Mouse (Mus musculus) forebrain, embryonic 14.5 days (tissue): Measurements from ENCODE around the gene Gpsm1. TPM values are rescaled to one million over a fixed set of nuclear protein-coding genes. Genes with fewer than 3 reads are reported as not detected.

ENCODE experiments used
- ATAC-seq: fragments of 200-750 bp; cut with Nextera tagmentation; 2 replicates; pipeline ENCODE4 v1.8.0; 2017; ENCODE audit warnings: mild to moderate bottlenecking, moderate library complexity
- DNase-seq: peaks from one replicate; pipeline ENCODE4 v3.0.0-alpha.2; 2015; ENCODE audit warnings: low spot score
- H3K27ac ChIP-seq: fragments of 300-500 bp; sonication (generic); 2 replicates; pipeline ENCODE4 v1.5.1; 2014; ENCODE audit warnings: low read depth, mild to moderate bottlenecking, control low read depth, low read length, moderate library complexity
- H3K27me3 ChIP-seq: fragments of 300-500 bp; sonication (generic); replicated peaks from 2 replicates; pipeline ENCODE4 v1.6.1; 2014; ENCODE audit warnings: low read length, control low read depth, mixed read lengths; ENCODE audit not compliant: control insufficient read depth, insufficient read depth
- H3K36me3 ChIP-seq: fragments of 300-500 bp; sonication (generic); 2 replicates; pipeline ENCODE4 v1.6.1; 2014; ENCODE audit warnings: low read length, control low read depth; ENCODE audit not compliant: control insufficient read depth, insufficient read depth
- H3K4me1 ChIP-seq: fragments of 300-500 bp; sonication (generic); 2 replicates; pipeline ENCODE4 v1.6.1; 2014; ENCODE audit warnings: antibody characterized with exemption, low read length, control low read depth; ENCODE audit not compliant: control insufficient read depth, insufficient read depth
- H3K4me2 ChIP-seq: fragments of 300-500 bp; sonication (generic); 2 replicates; pipeline ENCODE4 v1.6.1; 2014; ENCODE audit warnings: mild to moderate bottlenecking, control low read depth, low read length
- H3K4me3 ChIP-seq: fragments of 300-500 bp; sonication (generic); 2 replicates; pipeline ENCODE4 v1.5.1; 2014; ENCODE audit warnings: low read depth, low read length, control low read depth
- H3K9ac ChIP-seq: fragments of 300-500 bp; sonication (generic); 2 replicates; pipeline ENCODE4 v1.6.1; 2014; ENCODE audit warnings: mild to moderate bottlenecking, low read length, control low read depth, moderate library complexity
- H3K9me3 ChIP-seq: fragments of 300-500 bp; sonication (generic); replicated peaks from 2 replicates; pipeline ENCODE4 v1.6.1; 2016; ENCODE audit warnings: low read length, control low read depth, mixed read lengths; ENCODE audit not compliant: control insufficient read depth
- WGBS: fragments of 180-500 bp; shearing (Covaris S2); extraction: QIAGEN DNeasy Blood & Tissue Kit; methylation state at CpG from one replicate; pipeline ENCODE4 v1.1.7; 2014; 5-methylcytosine and 5-hydroxymethylcytosine counted together
- polyA plus RNA-seq: library from polyadenylated mRNA; unstranded; fragments of >200 nt; fragmentation: Nextera tagmentation; extraction: Ambion mirVana; gene quantifications from 2 replicates; pipeline ENCODE4 v1.2.1, GENCODE M21; 2014

Gpsm1 gene
- polyA plus RNA-seq, 1 experiment from 2014 or later = 56.0 TPM

DNA sequence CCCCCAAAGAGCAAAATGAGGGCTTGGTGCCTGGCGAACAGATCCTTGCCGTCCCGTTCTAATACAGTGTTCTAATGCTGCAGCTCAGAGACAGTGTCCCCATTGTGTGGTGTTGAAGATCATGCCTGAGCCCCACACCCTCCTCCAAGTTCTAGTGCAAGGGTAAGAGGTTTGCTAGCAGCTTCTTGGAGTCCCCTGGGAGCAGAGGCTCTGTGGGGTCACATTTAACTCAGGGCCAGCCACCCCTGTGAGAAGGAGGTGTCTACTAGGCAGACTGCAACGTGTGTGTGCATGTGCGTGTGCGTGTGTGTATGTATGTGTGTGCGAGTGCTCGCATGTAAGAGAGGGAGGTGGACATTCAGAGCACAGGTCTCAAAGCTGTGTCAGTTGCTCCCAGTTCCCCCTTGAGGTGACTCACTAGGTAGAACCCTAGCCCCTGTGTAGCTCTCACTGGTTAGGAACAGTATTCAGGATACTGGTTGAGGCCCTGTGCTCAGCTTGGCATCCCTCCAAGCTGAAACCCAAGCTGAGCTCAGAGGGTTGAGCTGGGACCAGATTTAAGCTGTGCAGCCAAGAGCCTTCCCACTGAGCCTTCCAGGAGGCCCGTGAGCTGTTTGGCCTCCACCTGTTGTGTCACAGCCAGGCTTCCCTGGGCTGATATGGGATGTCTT lies 1.4 kb downstream of the Gpsm1 start:
- Histone ChIP-seq H3K4me1 (peaks cover 26% of the 10 kb centered on the region), H3K36me3 (peaks cover 6% of the 10 kb centered on the region), H3K9ac (peak overlapping the region; percentile 98), H3K9me3 (no peaks in the 10 kb centered on the region), H3K27me3 (no peaks in the 10 kb centered on the region), H3K4me3 (peak overlapping the region; percentile 87), H3K27ac (peak overlapping the region; percentile 96), H3K4me2 (peak overlapping the region; percentile 95)
- WGBS = 38% methylated on average over 9 of the region's 9 CpGs
- DNase-seq (peak; percentile 58), ATAC-seq (peak; percentile 2; the same call in 1 of the 2 replicates)

DNA sequence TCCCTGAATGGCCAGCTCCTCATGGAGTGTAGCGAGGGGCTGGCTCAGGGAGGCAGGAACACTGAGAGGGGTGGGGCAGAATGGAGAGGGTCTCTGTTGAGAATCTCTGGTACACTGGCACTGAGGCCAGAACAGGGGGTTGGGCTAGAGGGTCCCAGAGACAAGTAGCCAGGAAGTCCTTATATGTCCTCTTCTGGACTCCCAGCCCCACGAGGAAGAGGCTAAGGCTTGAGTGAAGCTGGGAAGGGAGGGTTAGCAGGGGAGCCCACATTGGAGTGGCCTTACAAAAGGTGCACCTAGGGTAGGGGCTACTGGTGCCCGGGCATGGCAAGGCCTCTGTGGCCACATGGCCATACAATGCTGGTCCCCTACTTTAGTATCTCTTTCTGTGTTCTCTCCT lies 2.1 kb downstream of the Gpsm1 start:
- WGBS = 73% methylated on average over 3 of the region's 3 CpGs
- Histone ChIP-seq H3K4me1 (peaks cover 26% of the 10 kb centered on the region), H3K9me3 (no peaks in the 10 kb centered on the region), H3K4me3 (peak overlapping the region; percentile 87), H3K9ac (peak overlapping the region; percentile 98), H3K4me2 (peak overlapping the region; percentile 95), H3K36me3 (peaks cover 11% of the 10 kb centered on the region), H3K27ac (peak overlapping the region; percentile 24; the same call in 1 of the 2 replicates), H3K27me3 (no peaks in the 10 kb centered on the region)
- ATAC-seq (no peak), DNase-seq (no peak)

DNA sequence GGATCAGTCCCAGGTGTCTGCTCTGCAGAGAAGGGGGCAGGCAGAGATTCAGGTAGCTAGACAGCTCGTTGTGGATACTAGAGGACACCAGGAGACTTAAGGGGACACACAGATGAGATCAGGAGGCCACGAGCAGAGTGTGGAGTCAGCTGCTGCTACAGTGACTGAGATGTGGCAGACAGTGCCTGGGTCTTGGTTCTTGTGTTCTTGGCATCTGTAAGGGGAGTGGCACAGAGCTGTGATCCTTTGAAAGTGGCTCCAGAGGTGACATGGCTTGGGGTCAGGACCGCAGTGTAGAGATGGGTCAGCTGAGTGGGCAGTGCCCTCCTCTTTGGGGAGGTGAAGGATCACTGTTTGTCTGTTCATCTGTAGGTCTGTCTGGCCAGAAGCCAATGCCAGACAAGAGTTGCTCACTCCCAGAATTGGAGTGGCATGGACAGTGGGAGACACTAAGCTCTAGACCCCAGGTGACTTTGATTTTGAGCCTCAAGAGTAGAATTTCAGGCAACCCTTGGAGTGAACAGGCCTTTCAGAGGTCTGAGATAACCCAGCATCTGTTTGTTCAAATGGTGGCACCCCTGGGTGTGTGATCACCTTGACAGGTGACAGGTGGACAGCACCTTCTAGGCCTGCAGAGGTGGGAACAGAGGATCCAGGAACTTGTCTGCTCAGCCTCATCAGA lies 2.8 kb downstream of the Gpsm1 start:
- DNase-seq (no peak), ATAC-seq (no peak)
- Histone ChIP-seq H3K27me3 (no peaks in the 10 kb centered on the region), H3K27ac (no peak overlapping the region), H3K9ac (peak overlapping the region; percentile 98), H3K36me3 (peaks cover 18% of the 10 kb centered on the region), H3K4me3 (no peak overlapping the region), H3K4me2 (peak overlapping the region; percentile 95; the same call in 1 of the 2 replicates), H3K9me3 (no peaks in the 10 kb centered on the region), H3K4me1 (peaks cover 26% of the 10 kb centered on the region)
- 90% methylated on average over 3 of the region's 3 CpGs for WGBS

DNA sequence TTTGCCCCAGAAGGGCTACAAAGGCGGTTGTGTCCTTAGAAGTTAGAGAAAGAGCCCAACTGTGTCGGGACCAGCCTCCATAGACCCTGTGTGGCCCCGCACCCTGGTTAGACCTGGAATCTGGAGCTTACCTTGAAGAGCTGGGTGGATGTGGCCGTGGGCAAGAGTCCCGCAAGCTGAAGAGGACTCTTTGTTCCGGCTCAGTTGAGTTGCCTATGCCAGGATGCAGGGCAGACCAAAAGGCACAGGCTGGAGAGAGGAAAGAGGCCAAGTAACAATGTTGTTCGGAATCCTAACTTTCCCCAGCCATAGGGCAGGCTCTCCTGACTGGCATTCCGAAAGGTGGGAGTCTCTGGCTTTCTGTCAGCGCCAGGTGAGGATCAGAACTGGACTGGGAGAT lies 3.8 kb downstream of the Gpsm1 start:
- 92% methylated on average over 9 of the region's 9 CpGs for WGBS
- Histone ChIP-seq H3K4me3 (no peak overlapping the region), H3K9ac (no peak overlapping the region), H3K27ac (no peak overlapping the region), H3K4me2 (no peak overlapping the region), H3K27me3 (no peaks in the 10 kb centered on the region), H3K9me3 (no peaks in the 10 kb centered on the region), H3K36me3 (peaks cover 28% of the 10 kb centered on the region), H3K4me1 (peaks cover 26% of the 10 kb centered on the region)
- ATAC-seq = no peak
- DNase-seq = no peak

DNA sequence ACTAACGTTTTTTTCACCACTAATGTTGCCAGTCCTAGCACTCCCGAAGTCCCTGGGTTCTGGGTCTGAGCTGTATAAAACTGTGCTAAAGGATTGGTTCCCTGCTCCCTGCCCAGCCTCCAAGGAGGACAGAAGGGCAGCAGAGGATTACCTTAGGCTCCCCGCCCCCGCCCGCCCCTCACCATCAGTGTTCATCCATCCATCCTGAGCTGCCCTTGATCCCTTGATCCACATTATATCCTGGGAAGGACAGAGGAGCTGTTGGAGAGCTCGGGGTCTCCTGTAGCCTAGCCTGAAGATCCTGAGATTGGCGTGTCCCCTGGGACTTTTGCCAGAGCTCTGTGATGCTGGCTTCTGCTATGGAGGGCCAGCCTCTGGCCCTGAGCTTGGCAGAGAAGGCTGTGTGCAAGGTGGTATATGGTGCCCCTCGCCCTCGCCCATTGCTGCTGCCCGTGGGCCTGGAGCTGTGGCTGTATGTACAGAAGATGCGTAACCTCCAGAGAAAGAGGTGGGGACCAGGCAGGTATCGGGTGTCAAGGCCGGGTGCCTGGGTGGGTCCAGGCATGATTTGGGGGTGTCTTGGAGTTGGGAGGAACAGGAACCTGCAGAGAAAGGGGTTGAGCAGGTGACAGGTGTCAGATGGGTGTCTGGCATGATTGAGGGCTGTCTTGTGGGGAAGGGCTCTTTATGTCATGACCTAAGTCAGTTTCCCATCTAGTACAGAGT lies 4.4 kb downstream of the Gpsm1 start:
- DNase-seq (no peak), ATAC-seq (no peak)
- WGBS = 87% methylated on average over 13 of the region's 13 CpGs
- H3K9ac ChIP-seq = no peak overlapping the region
- H3K4me3 ChIP-seq = no peak overlapping the region
- no peaks in the 10 kb centered on the region for H3K9me3 ChIP-seq
- H3K4me1 ChIP-seq = peaks cover 26% of the 10 kb centered on the region
- no peak overlapping the region for H3K27ac ChIP-seq
- H3K27me3 ChIP-seq = no peaks in the 10 kb centered on the region
- no peak overlapping the region for H3K4me2 ChIP-seq
- peaks cover 34% of the 10 kb centered on the region for H3K36me3 ChIP-seq

DNA sequence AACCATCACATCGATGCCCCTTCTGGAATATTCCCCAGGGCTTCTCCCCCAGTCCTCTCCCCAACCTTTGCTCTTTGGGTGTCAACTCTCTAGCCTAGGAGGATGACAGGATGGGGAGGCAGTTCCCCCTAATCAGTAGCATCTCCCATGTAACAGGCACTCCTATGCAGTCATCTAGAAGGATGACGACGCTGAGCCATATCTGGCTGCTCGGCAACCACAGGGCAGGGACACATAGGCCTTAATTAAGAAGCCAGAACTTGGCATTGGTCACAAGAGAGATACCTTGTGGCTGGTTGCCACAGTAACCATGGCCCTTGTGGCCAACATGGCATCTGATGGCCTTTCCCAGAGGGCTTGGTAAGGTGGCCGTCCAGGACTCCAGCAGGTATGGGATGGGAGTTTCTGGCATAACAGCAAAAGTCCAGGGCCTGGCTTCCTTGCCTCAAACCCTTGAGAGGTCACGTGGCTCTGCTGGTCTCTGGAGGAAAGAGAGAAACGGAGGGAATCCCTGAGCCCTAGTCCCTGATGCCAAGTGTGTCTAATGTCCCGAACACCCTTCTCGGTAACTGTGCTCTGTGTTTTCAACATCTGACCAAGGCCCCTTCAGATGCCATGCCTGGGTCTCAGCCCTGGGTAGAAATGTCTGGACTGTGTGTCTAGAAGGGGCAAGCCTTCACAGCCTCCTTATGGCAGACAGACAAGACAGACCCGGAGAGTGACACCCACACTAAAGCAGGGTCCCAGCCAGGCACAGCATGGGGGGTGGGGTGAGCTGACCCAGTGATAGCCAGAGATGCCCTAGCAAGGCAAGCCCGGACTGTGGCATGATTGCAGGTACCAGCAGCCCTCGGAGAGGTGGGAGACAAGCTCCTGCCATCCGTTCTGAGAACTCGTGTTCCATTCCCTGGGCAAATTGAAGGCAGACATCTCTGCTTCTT lies 5.2 kb downstream of the Gpsm1 start:
- DNase-seq = no peak
- H3K4me2 ChIP-seq = no peak overlapping the region
- H3K27ac ChIP-seq = no peak overlapping the region
- ATAC-seq = no peak
- no peak overlapping the region for H3K4me3 ChIP-seq
- WGBS = 88% methylated on average over 14 of the region's 14 CpGs
- H3K27me3 ChIP-seq = no peaks in the 10 kb centered on the region
- peaks cover 42% of the 10 kb centered on the region for H3K36me3 ChIP-seq
- 0 out of 2 replicates have a peak overlapping the region, but pooled peaks have one; percentile 8 for H3K9ac ChIP-seq
- H3K4me1 ChIP-seq = peaks cover 24% of the 10 kb centered on the region
- H3K9me3 ChIP-seq = no peaks in the 10 kb centered on the region

DNA sequence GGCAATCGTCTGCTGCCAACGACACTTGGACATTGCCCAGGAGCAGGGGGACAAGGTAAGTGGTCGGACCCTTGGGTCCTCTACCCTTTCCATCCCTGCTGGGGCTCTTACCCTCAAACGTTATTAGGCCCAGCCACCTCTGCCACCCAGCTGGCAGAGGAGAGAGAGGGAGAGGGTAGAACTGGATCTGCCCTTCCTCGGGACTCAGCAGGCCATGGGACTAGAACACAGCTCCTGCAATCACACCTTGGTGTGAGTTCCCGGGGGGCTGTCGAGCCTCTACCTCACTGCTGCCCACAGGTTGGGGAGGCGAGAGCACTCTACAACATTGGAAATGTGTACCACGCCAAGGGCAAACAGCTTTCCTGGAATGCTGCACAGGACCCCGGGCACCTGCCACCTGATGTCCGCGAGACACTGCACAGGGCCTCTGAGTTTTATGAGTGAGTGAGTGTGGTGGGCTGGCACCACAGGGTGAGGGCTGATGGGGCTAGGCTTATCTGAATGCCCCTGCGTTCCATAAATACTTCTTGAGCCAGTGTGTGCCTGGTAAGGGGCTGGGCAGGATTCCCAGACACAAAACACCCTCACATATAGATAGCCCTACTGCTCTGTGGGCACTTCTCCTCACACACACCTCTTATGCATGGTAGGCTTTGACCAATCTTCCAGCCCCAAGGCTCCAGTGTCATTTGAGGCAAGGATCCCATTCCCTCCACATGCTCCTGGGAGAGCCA lies 8.4 kb downstream of the Gpsm1 start:
- peaks cover 66% of the 10 kb centered on the region for H3K36me3 ChIP-seq
- no peak overlapping the region for H3K9ac ChIP-seq
- H3K27me3 ChIP-seq = no peaks in the 10 kb centered on the region
- ATAC-seq (no peak), DNase-seq (no peak)
- no peak overlapping the region for H3K4me3 ChIP-seq
- H3K4me1 ChIP-seq = peaks cover 2% of the 10 kb centered on the region; the same call in 1 of the 2 replicates
- H3K27ac ChIP-seq = no peak overlapping the region
- no peak overlapping the region for H3K4me2 ChIP-seq
- H3K9me3 ChIP-seq = no peaks in the 10 kb centered on the region
- WGBS = 92% methylated on average over 13 of the region's 13 CpGs

DNA sequence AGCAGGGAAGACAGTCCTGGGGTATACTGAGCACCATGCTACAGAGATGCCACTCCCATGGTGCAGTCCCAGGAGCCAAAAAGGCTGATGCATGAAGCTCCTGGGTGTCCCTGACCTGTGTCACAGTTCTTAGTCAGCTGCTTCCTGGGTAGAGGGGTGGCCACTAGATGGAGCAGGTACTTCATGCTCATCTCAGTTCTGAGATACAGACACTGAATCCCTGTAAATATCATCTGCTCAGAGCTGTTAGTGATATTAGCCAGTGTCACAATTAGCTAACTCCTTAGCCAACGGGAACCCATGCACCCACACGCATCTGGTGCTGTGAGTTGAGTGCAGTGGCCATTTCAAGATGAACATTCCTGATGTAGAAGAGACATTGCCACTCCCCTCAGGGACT lies 9.6 kb downstream of the Gpsm1 start:
- no peaks in the 10 kb centered on the region for H3K27me3 ChIP-seq
- H3K4me3 ChIP-seq = no peak overlapping the region
- peaks cover 72% of the 10 kb centered on the region for H3K36me3 ChIP-seq
- H3K9ac ChIP-seq = no peak overlapping the region
- 0 out of 2 replicates have a peak, but pooled peaks cover under 1% of the 10 kb centered on the region for H3K4me1 ChIP-seq
- H3K27ac ChIP-seq = no peak overlapping the region
- H3K4me2 ChIP-seq = no peak overlapping the region
- H3K9me3 ChIP-seq = no peaks in the 10 kb centered on the region
- WGBS = 89% methylated on average over 2 of the region's 2 CpGs
- ATAC-seq (no peak), DNase-seq (no peak)
